Mouse (Mus musculus): ENCODE data around the gene Vnn3.

The Vnn3 gene

DNA sequence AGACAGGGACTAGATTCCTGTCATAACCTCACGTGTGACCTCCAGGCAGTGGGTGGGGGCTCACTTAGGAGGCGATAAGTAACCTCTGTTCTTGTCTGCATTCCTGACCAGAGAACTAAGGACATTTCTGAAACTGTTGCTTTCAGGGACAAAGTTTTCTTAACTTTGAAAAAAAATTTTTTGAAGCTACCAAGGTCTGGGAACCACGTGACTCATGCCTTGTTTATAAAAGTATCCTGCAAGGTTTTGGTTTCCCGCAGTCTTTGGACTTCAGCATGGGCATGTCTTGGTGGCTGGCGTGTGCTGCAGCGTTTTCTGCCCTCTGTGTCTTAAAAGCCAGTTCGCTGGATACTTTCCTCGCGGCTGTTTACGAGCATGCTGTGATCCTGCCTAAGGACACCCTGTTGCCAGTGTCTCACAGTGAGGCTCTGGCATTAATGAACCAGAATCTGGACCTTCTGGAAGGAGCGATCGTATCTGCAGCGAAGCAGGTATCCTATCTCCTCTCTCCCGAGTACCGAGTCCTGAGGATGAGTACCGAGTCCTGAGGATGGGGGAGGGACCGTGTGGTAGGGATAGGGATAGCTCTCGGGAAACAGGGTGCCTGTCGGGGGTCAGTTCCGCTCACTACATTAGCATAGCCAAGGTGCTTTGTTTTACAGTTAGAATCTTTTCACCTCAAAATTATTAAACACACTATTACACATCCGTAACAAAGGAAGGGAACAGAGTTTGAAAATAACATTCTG is 43.5 kb downstream of the Vnn3 start, which contains the start of gene Vnn1:
Gene Vnn1, plus strand, starts transcription at position 88 of the 749 bp plus-strand sequence.
- DNase-seq = no peak

DNA sequence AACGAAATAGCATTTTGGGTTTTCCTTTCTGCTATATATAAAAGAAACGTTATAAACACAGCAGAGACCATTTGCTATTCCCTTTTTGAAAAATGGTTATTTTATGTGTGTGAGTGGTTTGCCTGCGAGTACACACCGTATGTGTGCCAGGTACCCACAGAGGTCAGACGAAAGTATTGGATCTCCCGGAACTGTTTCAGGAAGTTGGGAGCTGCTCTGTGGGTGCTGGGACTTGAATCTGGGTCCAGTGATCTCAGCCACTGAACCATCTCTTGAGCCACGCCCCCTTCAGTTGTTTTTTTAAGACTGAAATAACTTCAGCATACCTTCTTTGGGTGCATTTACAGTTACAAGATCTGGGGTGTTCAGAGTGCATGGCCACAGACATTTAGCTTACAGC is 44.1 kb downstream of the Vnn3 start:
- no peak for DNase-seq

DNA sequence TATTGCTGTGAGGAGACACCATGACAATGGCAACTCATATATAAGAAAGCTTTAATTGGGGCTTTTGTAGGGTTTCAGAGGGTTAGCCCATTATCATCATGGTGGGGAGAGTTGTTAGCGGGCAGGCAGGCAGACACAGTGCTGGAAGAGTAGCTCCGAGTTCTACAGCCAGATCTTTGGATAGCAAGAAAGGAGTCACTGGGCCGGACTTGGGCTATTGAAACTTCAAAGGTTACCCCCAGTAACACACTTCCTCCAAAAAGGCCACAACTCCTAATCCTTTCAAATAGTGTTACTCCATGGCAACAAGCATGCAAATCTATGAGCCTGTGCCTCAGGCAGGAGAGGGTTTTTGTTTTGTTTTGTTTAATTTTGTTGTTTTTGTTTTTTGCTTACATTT is 49.9 kb downstream of the Vnn3 start:
- no peak for DNase-seq

DNA sequence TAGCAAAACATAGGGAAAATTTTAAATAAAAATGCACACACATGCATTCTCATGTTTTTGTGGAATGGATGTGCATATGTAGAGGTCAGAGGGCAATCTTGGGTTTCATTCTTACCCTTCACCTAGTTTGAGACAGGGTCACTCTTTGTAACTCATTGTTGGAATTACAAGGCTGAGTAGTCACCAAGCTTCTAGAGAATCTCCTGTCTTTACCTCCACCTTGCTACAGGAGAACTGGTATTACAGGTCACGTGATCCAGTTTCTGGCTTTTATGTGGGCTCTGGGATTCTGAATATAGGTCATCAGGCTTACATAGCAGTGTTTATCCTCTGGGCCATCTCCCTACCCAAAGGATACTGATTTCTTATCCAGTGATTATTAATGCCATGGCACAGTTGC is 54.4 kb downstream of the Vnn3 start:
- no peak for DNase-seq
